Mouse (Mus musculus) adrenal gland, postnatal 4 days (tissue): ENCODE measurements around the gene Mrpl33. TPM values are rescaled to one million over a fixed set of nuclear protein-coding genes. Genes with fewer than 3 reads are reported as not detected.

Source experiments
- DNase-seq, 2 experiments: peaks; one replicate each; pipeline ENCODE4 v3.0.0; 2021 to 2022; ENCODE audit warnings: low spot score in 2 of 2, mixed read lengths in 2 of 2
- microRNA-seq: library from miRNA; unstranded; fragments of <30 nt; microRNA quantifications from one replicate; pipeline ENCODE4 v1.2.0, GENCODE M21; 2021
- total RNA-seq, 2 experiments: library from RNA; stranded (reverse); gene quantifications; 2 replicates each; pipeline ENCODE4 v1.2.3; 2021

The Mrpl33 gene
- total RNA-seq, 2 experiments from 2014 or later = 262 to 270 TPM

GRCm38 (mm10) chr5:31696971-31697643 is 100.4 kb downstream of the Mrpl33 start, which contains the start of gene Rbks:
TSS of gene Rbks (minus strand) at chr5:31697627.
- DNase-seq = no peak

GRCm38 (mm10) chr5:31697644-31698296 is 101.0 kb downstream of the Mrpl33 start, which contains the start of gene Babam2:
TSS of gene Babam2 (plus strand) at chr5:31697684.
- peak; percentile 87 to 92 for DNase-seq

- DNase-seq = peak; percentile 56 to 68
These were observed 101.6 kb downstream of the Mrpl33 start for GRCm38 (mm10) chr5:31698297-31698726.

GRCm38 (mm10) chr5:31698931-31699330 is 102.2 kb downstream of the Mrpl33 start:
- no peak for DNase-seq

GRCm38 (mm10) chr5:31699397-31699796 is 102.7 kb downstream of the Mrpl33 start:
- no peak for DNase-seq

- DNase-seq = no peak
These were observed 108.2 kb downstream of the Mrpl33 start for GRCm38 (mm10) chr5:31704971-31705370.

- no peak for DNase-seq
These were observed 110.1 kb downstream of the Mrpl33 start for GRCm38 (mm10) chr5:31706826-31707225.

- DNase-seq = no peak
These were observed 112.7 kb downstream of the Mrpl33 start for GRCm38 (mm10) chr5:31709389-31709788.

GRCm38 (mm10) chr5:31713280-31713711 is 116.6 kb downstream of the Mrpl33 start:
- DNase-seq = no peak

- no peak for DNase-seq
These were observed 117.1 kb downstream of the Mrpl33 start for GRCm38 (mm10) chr5:31713841-31714264.

Small RNA genes within 50 kb of the gene (microRNA-seq; reads per million reads assigned to microRNA genes)
- not detected for gene Mir3473e

Other genes starting within 250 kb of the Mrpl33 start
- gene Zfp512, start 144.5 kb upstream of the Mrpl33 start, total RNA-seq = 10 to 100 TPM; 34.2 to 34.8 TPM
- gene 4930548H24Rik, start 111.2 kb upstream of the Mrpl33 start, total RNA-seq = under 1 TPM; 0.50 to 0.62 TPM
- gene Gpn1, start 102.2 kb upstream of the Mrpl33 start, total RNA-seq = 10 to 100 TPM; 28.0 to 28.7 TPM
- 10 to 100 TPM; 34.7 to 39.1 TPM for gene Slc4a1ap, start 69.9 kb upstream of the Mrpl33 start, total RNA-seq
- 10 to 100 TPM; 26.6 to 27.6 TPM for gene Supt7l, start 69.1 kb upstream of the Mrpl33 start, total RNA-seq
- 10 to 100 TPM in 1 of 2 experiments, 1 to 10 TPM in 1; 9.8 to 12.6 TPM for gene Rbks, start 100.7 kb downstream of the Mrpl33 start, total RNA-seq
- gene Babam2, start 100.7 kb downstream of the Mrpl33 start, total RNA-seq = 100 to 1,000 TPM in 1 of 2 experiments, 10 to 100 TPM in 1; 99.6 to 107 TPM